Mouse (Mus musculus) stomach, embryonic 15.5 days (tissue): Measurements from ENCODE around the gene Ctnna3. TPM values are rescaled to one million over a fixed set of nuclear protein-coding genes. Genes with fewer than 3 reads are reported as not detected.

ENCODE experiments used
- ATAC-seq: fragments of 200-750 bp; cut with Nextera tagmentation; 2 replicates; pipeline ENCODE4 v1.8.0; 2017; ENCODE audit warnings: low read depth, moderate number of reproducible peaks, moderate TSS enrichment; ENCODE audit not compliant: insufficient read depth, low FRiP score
- H3K27ac ChIP-seq: fragments of 300-500 bp; sonication (generic); 2 replicates; pipeline ENCODE4 v1.5.1; 2015; ENCODE audit warnings: mild to moderate bottlenecking, inconsistent platforms
- H3K27me3 ChIP-seq: fragments of 300-500 bp; sonication (generic); replicated peaks from 2 replicates; pipeline ENCODE4 v1.6.1; 2015; ENCODE audit warnings: inconsistent platforms
- H3K36me3 ChIP-seq: fragments of 300-500 bp; sonication (generic); 2 replicates; pipeline ENCODE4 v1.6.1; 2015; ENCODE audit warnings: inconsistent platforms
- H3K4me1 ChIP-seq: fragments of 300-500 bp; sonication (generic); 2 replicates; pipeline ENCODE4 v1.6.1; 2015; ENCODE audit warnings: inconsistent platforms
- H3K4me2 ChIP-seq: fragments of 300-500 bp; sonication (generic); 2 replicates; pipeline ENCODE4 v1.6.1; 2015; ENCODE audit warnings: mild to moderate bottlenecking, inconsistent platforms
- H3K4me3 ChIP-seq: fragments of 300-500 bp; sonication (generic); replicated peaks from 2 replicates; pipeline ENCODE4 v1.5.1; 2015; ENCODE audit warnings: inconsistent platforms
- H3K9ac ChIP-seq: fragments of 300-500 bp; sonication (generic); 2 replicates; pipeline ENCODE4 v1.6.1; 2015; ENCODE audit warnings: inconsistent platforms
- H3K9me3 ChIP-seq: fragments of 300-500 bp; sonication (generic); 2 replicates; pipeline ENCODE4 v1.6.1; 2016; ENCODE audit warnings: inconsistent platforms
- WGBS: fragments of 180-500 bp; shearing (Covaris S2); methylation state at CpG from one replicate; pipeline ENCODE4 v1.1.7; 2015; 5-methylcytosine and 5-hydroxymethylcytosine counted together
- polyA plus RNA-seq: library from polyadenylated mRNA; unstranded; fragments of >200 nt; fragmentation: Nextera tagmentation; extraction: Ambion mirVana; gene quantifications from 2 replicates; pipeline ENCODE4 v1.2.1, GENCODE M21; 2015

Ctnna3 gene
- polyA plus RNA-seq, 1 experiment from 2014 or later, result 0.58 TPM

- no peaks in the 10 kb centered on the region for H3K4me1 ChIP-seq
- no peak overlapping the region for H3K27ac ChIP-seq
- WGBS, result 74% methylated on average over 5 of the region's 5 CpGs
- H3K4me3 ChIP-seq, result no peak overlapping the region
- no peaks in the 10 kb centered on the region for H3K9me3 ChIP-seq
- H3K27me3 ChIP-seq, result no peaks in the 10 kb centered on the region
- no peaks in the 10 kb centered on the region for H3K36me3 ChIP-seq
- ATAC-seq, result no peak
- no peak overlapping the region for H3K9ac ChIP-seq
- H3K4me2 ChIP-seq, result no peak overlapping the region
Measured at GRCm38 (mm10) chr10:63978969-63979368, 549.1 kb downstream of the Ctnna3 start.

GRCm38 (mm10) chr10:63979410-63979809, 549.5 kb downstream of the Ctnna3 start:
- no peaks in the 10 kb centered on the region for H3K27me3 ChIP-seq
- ATAC-seq, result no peak
- 58% methylated on average over 2 of the region's 2 CpGs for WGBS

GRCm38 (mm10) chr10:63985576-63985975, 555.7 kb downstream of the Ctnna3 start:
- Histone ChIP-seq H3K4me3 (no peak overlapping the region), H3K27me3 (no peaks in the 10 kb centered on the region), H3K4me2 (no peak overlapping the region), H3K27ac (no peak overlapping the region), H3K9me3 (no peaks in the 10 kb centered on the region), H3K36me3 (no peaks in the 10 kb centered on the region), H3K4me1 (no peaks in the 10 kb centered on the region), H3K9ac (no peak overlapping the region)
- ATAC-seq, result no peak
- WGBS, result 65% methylated on average over 4 of the region's 4 CpGs

More at GRCm38 (mm10) chr10:63979410-63979809, 549.5 kb downstream of the Ctnna3 start:
- H3K9me3 ChIP-seq, result no peaks in the 10 kb centered on the region
- no peak overlapping the region for H3K4me2 ChIP-seq
- H3K27ac ChIP-seq, result no peak overlapping the region
- no peak overlapping the region for H3K4me3 ChIP-seq
- no peaks in the 10 kb centered on the region for H3K4me1 ChIP-seq
- H3K9ac ChIP-seq, result no peak overlapping the region
- no peaks in the 10 kb centered on the region for H3K36me3 ChIP-seq

GRCm38 (mm10) chr10:63994251-63994650, 564.4 kb downstream of the Ctnna3 start:
- no peak overlapping the region for H3K9ac ChIP-seq
- no peaks in the 10 kb centered on the region for H3K27me3 ChIP-seq
- no peak overlapping the region for H3K4me3 ChIP-seq
- no peak for ATAC-seq
- no peak overlapping the region for H3K4me2 ChIP-seq
- WGBS, result 77% methylated on average over 5 of the region's 5 CpGs
- H3K36me3 ChIP-seq, result no peaks in the 10 kb centered on the region
- H3K27ac ChIP-seq, result no peak overlapping the region
- no peaks in the 10 kb centered on the region for H3K9me3 ChIP-seq
- no peaks in the 10 kb centered on the region for H3K4me1 ChIP-seq

GRCm38 (mm10) chr10:64001531-64001930, 571.6 kb downstream of the Ctnna3 start:
- Histone ChIP-seq H3K9me3 (no peaks in the 10 kb centered on the region), H3K36me3 (no peaks in the 10 kb centered on the region), H3K9ac (no peak overlapping the region), H3K27ac (no peak overlapping the region), H3K4me2 (no peak overlapping the region), H3K27me3 (no peaks in the 10 kb centered on the region), H3K4me1 (no peaks in the 10 kb centered on the region), H3K4me3 (no peak overlapping the region)
- ATAC-seq, result no peak
- WGBS, result 69% methylated on average over 6 of the region's 6 CpGs

GRCm38 (mm10) chr10:64001996-64002395, 572.1 kb downstream of the Ctnna3 start:
- Histone ChIP-seq H3K4me2 (no peak overlapping the region), H3K27me3 (no peaks in the 10 kb centered on the region), H3K27ac (no peak overlapping the region), H3K4me1 (no peaks in the 10 kb centered on the region), H3K9me3 (no peaks in the 10 kb centered on the region), H3K9ac (no peak overlapping the region), H3K36me3 (no peaks in the 10 kb centered on the region), H3K4me3 (no peak overlapping the region)
- ATAC-seq, result no peak
- WGBS, result 85% methylated on average over 9 of the region's 9 CpGs

- no peak overlapping the region for H3K9ac ChIP-seq
- H3K4me3 ChIP-seq, result no peak overlapping the region
- no peaks in the 10 kb centered on the region for H3K36me3 ChIP-seq
- H3K9me3 ChIP-seq, result no peaks in the 10 kb centered on the region
- WGBS, result 90% methylated on average over 1 of the region's 1 CpGs
- ATAC-seq, result no peak
- no peak overlapping the region for H3K4me2 ChIP-seq
- H3K27ac ChIP-seq, result no peak overlapping the region
- H3K27me3 ChIP-seq, result no peaks in the 10 kb centered on the region
- H3K4me1 ChIP-seq, result no peaks in the 10 kb centered on the region
Measured at GRCm38 (mm10) chr10:64020347-64020746, 590.4 kb downstream of the Ctnna3 start.

GRCm38 (mm10) chr10:64023340-64023739, 593.4 kb downstream of the Ctnna3 start:
- 83% methylated on average over 6 of the region's 6 CpGs for WGBS
- Histone ChIP-seq H3K27ac (no peak overlapping the region), H3K4me3 (no peak overlapping the region), H3K9ac (no peak overlapping the region), H3K36me3 (no peaks in the 10 kb centered on the region), H3K27me3 (no peaks in the 10 kb centered on the region), H3K4me2 (no peak overlapping the region), H3K4me1 (no peaks in the 10 kb centered on the region), H3K9me3 (no peaks in the 10 kb centered on the region)
- no peak for ATAC-seq

- Histone ChIP-seq H3K36me3 (no peaks in the 10 kb centered on the region), H3K27ac (no peak overlapping the region), H3K4me2 (no peak overlapping the region), H3K9ac (no peak overlapping the region), H3K4me1 (no peaks in the 10 kb centered on the region), H3K27me3 (no peaks in the 10 kb centered on the region), H3K9me3 (no peaks in the 10 kb centered on the region), H3K4me3 (no peak overlapping the region)
- ATAC-seq, result no peak
Measured at GRCm38 (mm10) chr10:64030901-64031300, 601.0 kb downstream of the Ctnna3 start.

GRCm38 (mm10) chr10:64039760-64040535, 610.0 kb downstream of the Ctnna3 start:
- Histone ChIP-seq H3K9me3 (no peaks in the 10 kb centered on the region), H3K9ac (no peak overlapping the region), H3K27me3 (no peaks in the 10 kb centered on the region), H3K36me3 (no peaks in the 10 kb centered on the region), H3K27ac (no peak overlapping the region), H3K4me3 (no peak overlapping the region), H3K4me2 (no peak overlapping the region), H3K4me1 (no peaks in the 10 kb centered on the region)
- 75% methylated on average over 17 of the region's 17 CpGs for WGBS
- peak; percentile 31; the same call in 1 of the 2 replicates for ATAC-seq

GRCm38 (mm10) chr10:64041218-64041617, 611.3 kb downstream of the Ctnna3 start:
- Histone ChIP-seq H3K4me1 (no peaks in the 10 kb centered on the region), H3K4me2 (no peak overlapping the region), H3K36me3 (no peaks in the 10 kb centered on the region), H3K27me3 (no peaks in the 10 kb centered on the region), H3K9me3 (no peaks in the 10 kb centered on the region), H3K4me3 (no peak overlapping the region), H3K9ac (no peak overlapping the region), H3K27ac (no peak overlapping the region)
- WGBS, result 74% methylated on average over 7 of the region's 7 CpGs
- no peak for ATAC-seq

- H3K4me3 ChIP-seq, result no peak overlapping the region
- no peaks in the 10 kb centered on the region for H3K4me1 ChIP-seq
- no peaks in the 10 kb centered on the region for H3K27me3 ChIP-seq
- H3K27ac ChIP-seq, result no peak overlapping the region
- WGBS, result 86% methylated on average over 11 of the region's 11 CpGs
- H3K4me2 ChIP-seq, result no peak overlapping the region
- no peak for ATAC-seq
- H3K9ac ChIP-seq, result no peak overlapping the region
- no peaks in the 10 kb centered on the region for H3K36me3 ChIP-seq
- H3K9me3 ChIP-seq, result no peaks in the 10 kb centered on the region
Measured at GRCm38 (mm10) chr10:64041892-64042291, 612.0 kb downstream of the Ctnna3 start.

GRCm38 (mm10) chr10:64049151-64049550, 619.3 kb downstream of the Ctnna3 start:
- ATAC-seq, result no peak
- Histone ChIP-seq H3K36me3 (no peaks in the 10 kb centered on the region), H3K9me3 (no peaks in the 10 kb centered on the region), H3K4me2 (no peak overlapping the region), H3K27ac (no peak overlapping the region), H3K4me3 (no peak overlapping the region), H3K27me3 (no peaks in the 10 kb centered on the region), H3K9ac (no peak overlapping the region), H3K4me1 (no peaks in the 10 kb centered on the region)
- WGBS, result 69% methylated on average over 6 of the region's 6 CpGs
